Mouse (Mus musculus) heart, adult 11 months (tissue): ENCODE data around the gene Map3k20.

Source experiments
- DNase-seq: peaks from one replicate; pipeline ENCODE4 v3.0.0; 2022

Gene Map3k20

GRCm38 (mm10) chr2:72285256-72285887 is at the start of gene Map3k20:
Gene Map3k20, plus strand, starts transcription at chr2:72285637.
- DNase-seq = peak; percentile 98

GRCm38 (mm10) chr2:72238421-72238820 is 47.0 kb upstream of the Map3k20 start:
- DNase-seq = no peak

- DNase-seq = no peak
Measured at GRCm38 (mm10) chr2:72238925-72239324, 46.5 kb upstream of the Map3k20 start.

GRCm38 (mm10) chr2:72239456-72239855 is 46.0 kb upstream of the Map3k20 start:
- no peak for DNase-seq

- DNase-seq = no peak
Measured at GRCm38 (mm10) chr2:72239993-72240392, 45.4 kb upstream of the Map3k20 start.

- DNase-seq = no peak
Measured at GRCm38 (mm10) chr2:72240691-72241090, 44.7 kb upstream of the Map3k20 start.

- no peak for DNase-seq
Measured at GRCm38 (mm10) chr2:72241714-72242472, 43.5 kb upstream of the Map3k20 start.

- DNase-seq = no peak
Measured at GRCm38 (mm10) chr2:72242910-72243675, 42.3 kb upstream of the Map3k20 start.

- peak; percentile 60 for DNase-seq
Measured at GRCm38 (mm10) chr2:72245631-72246030, 39.8 kb upstream of the Map3k20 start.

- peak; percentile 73 for DNase-seq
Measured at GRCm38 (mm10) chr2:72246376-72246775, 39.1 kb upstream of the Map3k20 start.

- no peak for DNase-seq
Measured at GRCm38 (mm10) chr2:72247819-72248218, 37.6 kb upstream of the Map3k20 start.

- peak; percentile 45 for DNase-seq
Measured at GRCm38 (mm10) chr2:72252510-72253505, 32.6 kb upstream of the Map3k20 start.

- peak; percentile 22 for DNase-seq
Measured at GRCm38 (mm10) chr2:72253882-72254281, 31.6 kb upstream of the Map3k20 start.

GRCm38 (mm10) chr2:72254813-72255582 is 30.4 kb upstream of the Map3k20 start:
- peak; percentile 88 for DNase-seq

- DNase-seq = peak; percentile 92
Measured at GRCm38 (mm10) chr2:72260704-72261103, 24.7 kb upstream of the Map3k20 start.

GRCm38 (mm10) chr2:72262814-72263480 is 22.5 kb upstream of the Map3k20 start:
- DNase-seq = peak; percentile 79

- no peak for DNase-seq
Measured at GRCm38 (mm10) chr2:72267390-72267789, 18.0 kb upstream of the Map3k20 start.

GRCm38 (mm10) chr2:72269651-72270341 is 15.6 kb upstream of the Map3k20 start:
- DNase-seq = peak; percentile 88

GRCm38 (mm10) chr2:72278247-72278873 is 7.1 kb upstream of the Map3k20 start:
- no peak for DNase-seq

GRCm38 (mm10) chr2:72280524-72280923 is 4.9 kb upstream of the Map3k20 start:
- no peak for DNase-seq
